Mouse (Mus musculus) testis, adult 2 months (tissue): Measurements from ENCODE around the gene Lrmda.

Experiments used
- CTCF ChIP-seq: fragments of 200-500 bp; IDR thresholded peaks from 2 replicates; pipeline ENCODE4 v1.5.1; 2012; ENCODE audit warnings: low read depth, mild to moderate bottlenecking, inconsistent platforms, low read length, moderate library complexity; ENCODE audit not compliant: control insufficient read depth, insufficient read depth, insufficient replicate concordance
- POLR2A ChIP-seq: fragments of 200-500 bp; IDR thresholded peaks from 2 replicates; pipeline ENCODE4 v1.6.1; 2012; ENCODE audit warnings: low read depth, mild to moderate bottlenecking, inconsistent platforms, low read length, moderate library complexity; ENCODE audit not compliant: control insufficient read depth

DNA sequence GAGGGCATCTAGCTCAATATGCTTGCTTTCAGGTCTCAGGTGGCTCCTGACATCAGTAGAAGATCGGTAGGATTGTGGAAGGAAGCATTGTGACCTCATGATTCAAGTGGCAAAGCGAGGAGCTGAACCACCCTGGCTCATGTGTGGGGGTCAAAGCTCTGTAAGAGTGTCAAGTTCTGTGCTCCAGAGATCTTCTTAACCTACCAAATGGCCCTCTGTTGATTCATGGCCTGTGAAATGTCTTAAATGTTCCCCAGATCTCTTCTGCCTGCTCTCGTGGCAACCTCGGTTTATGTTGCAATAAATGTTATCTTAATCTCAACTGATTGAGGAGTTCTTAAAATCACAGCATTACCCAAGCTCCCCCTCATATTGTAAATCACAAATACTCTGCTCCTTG lies 780.5 kb downstream of the Lrmda start:
- TF ChIP-seq CTCF: no peak
- no peak for TF ChIP-seq POLR2A
